Mouse (Mus musculus) spleen, adult 18-20 months (tissue): ENCODE measurements around the gene Abhd4.
"Not testable (repeated sequence)": the region's sequence is repeated elsewhere in the genome, so short reads cannot be mapped to it uniquely, and the experiment has no call there.

Experiments
- DNase-seq, 2 experiments: peaks; one replicate each; pipeline ENCODE4 v3.0.0; 2022; ENCODE audit warnings: mixed read lengths in 2 of 2

Gene Abhd4

DNA sequence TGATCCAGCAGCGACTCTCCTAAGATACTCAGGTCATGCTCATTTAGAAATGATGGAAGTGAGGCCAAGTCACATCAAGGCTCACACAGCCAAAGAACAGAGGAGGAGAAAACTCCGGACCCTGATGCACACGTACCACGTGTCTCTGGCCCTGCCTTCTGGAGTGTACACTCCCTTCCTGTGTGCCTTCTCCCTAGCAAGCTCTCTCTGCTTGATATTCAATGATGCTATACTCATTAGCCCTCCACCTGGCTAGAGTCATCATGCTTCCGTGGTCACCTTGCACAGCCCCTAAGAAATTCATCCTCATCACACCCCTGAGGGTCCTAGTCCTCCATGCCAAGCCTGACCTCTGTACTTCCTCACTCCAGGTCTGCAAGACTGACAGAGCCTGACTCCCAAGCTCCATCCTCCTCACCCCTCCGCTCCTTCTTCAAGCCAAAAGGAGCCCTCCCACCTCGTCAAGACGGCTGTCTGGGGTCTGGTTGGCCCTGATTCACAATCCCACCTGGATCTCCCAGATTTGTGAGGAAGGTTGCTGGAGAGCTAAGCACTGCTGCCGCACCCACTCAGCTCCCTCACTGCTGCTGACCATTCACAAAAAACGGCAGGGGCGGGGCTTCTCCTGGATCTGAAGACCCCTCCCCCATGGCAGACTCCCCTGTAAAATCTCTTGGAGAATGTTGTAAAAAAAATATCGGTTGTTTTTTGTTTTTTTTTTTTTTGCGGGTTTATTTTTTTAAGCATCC is 30.5 kb upstream of the Abhd4 start:
- no peak for DNase-seq

- DNase-seq = no peak
These were observed 29.9 kb upstream of the Abhd4 start for GRCm38 (mm10) chr14:54224064-54224417.

GRCm38 (mm10) chr14:54224484-54225467 is 29.2 kb upstream of the Abhd4 start:
- peak in 1 of 2 experiments; percentile 39 for DNase-seq

- DNase-seq = no peak
These were observed 28.3 kb upstream of the Abhd4 start for GRCm38 (mm10) chr14:54225725-54226124.

DNA sequence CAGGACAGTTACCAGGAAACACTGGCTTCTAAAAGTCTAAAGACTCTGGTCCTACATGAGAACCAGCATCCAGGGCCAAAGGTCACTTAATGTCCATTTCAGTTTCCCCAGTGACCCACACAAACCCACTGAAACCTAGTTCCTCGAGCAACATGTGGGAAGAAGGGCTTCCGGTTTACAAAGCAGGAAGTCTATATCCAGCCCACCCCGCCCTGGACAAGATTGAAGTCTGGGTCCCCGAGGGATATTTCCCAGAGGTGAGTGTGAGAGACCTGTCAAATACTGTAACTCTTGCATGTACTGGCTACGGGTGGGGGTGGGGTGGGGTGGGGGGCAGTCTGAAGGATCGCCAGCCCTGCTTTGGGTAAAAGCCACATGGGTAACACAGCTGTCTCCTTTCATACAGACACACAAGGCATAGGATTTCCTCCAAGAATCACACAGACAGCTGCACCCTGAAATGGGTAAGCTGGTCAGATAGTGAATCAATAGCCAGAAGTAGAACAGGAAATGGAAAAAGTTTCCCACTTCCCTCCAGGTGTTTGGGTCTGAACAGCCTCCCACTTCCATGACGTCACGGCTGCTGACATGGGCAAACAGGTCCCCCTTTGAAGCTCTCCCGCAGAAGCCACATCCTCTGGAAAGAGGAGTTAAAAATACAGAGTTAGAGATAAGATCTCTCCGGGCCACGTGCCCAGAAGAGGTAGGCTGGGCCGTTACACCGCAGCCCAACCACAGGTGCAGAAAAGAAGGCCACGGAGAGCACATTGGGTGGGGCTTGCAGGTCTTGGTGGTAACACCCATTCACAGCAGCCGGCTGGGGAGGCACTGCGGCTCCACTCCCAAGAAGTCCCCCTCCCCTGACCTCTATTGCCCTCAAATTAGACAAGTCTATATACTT is 26.8 kb upstream of the Abhd4 start:
- DNase-seq = peak; percentile 74 to 82

GRCm38 (mm10) chr14:54227911-54228451 is 26.0 kb upstream of the Abhd4 start:
- DNase-seq = peak; percentile 74 to 84

GRCm38 (mm10) chr14:54228501-54228900 is 25.5 kb upstream of the Abhd4 start:
- DNase-seq = no peak

DNA sequence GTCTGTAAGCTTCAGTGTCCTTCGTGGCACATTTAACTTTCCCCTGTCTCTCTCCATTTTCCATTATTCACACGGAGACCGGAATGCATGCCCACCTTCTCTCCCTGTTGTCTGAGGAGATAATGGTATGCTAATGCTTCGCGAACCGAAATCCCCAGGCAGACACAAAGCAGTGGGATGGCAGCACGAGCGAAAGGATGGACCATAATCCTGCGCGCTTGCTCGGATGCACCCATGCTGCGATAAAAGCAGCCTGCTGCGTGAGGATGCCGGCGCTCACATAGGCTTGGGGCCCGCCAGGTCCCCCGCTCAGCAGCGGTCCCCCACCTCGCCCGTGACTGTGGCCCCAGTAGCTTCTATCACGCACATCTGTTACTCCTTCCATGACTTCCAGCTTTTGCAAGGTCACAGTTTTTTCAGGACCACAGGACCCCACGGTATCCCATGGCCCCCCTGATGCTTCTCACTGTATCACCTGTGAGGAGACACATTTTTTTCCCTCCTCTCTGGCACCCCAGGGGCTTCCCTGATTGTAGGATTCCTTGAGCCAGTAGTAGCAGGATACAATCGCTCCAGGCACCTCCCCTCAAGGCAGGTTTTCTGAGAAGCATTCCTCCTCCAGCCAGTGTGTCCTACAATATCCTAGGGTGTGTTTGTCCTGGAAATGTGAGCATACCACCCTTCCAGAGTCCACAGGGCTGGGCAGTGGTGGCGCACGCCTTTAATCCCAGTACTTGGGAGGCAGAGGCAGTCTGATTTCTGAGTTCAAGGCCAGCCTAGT is 24.9 kb upstream of the Abhd4 start:
- no peak for DNase-seq

GRCm38 (mm10) chr14:54229849-54230248 is 24.1 kb upstream of the Abhd4 start:
- DNase-seq = not testable (repeated sequence)

DNA sequence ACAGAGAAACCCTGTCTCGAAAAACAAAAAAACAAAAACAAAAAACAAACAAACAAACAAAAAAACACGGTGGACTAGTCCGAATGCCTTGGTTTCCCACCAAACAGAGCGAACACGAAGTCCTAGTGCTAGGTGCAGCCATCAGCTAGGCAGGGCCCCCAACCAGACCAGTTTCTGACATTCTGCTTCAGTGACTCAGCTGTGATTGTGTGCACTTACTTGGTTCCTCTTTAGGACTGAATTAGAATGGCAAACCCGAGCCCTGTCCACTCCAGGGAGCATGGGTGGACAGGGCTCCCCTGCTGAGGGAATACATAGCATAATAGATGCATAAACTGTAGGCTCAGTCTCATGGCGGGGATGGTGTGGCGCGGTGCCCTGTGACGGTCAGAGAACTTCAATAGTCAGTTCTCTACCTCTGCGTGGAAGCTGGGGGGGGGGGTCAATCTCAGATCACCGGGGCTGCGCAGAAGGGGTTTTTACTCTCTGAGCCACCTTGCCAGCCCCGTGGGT is 23.3 kb upstream of the Abhd4 start:
- DNase-seq = peak; percentile 56 to 63

DNA sequence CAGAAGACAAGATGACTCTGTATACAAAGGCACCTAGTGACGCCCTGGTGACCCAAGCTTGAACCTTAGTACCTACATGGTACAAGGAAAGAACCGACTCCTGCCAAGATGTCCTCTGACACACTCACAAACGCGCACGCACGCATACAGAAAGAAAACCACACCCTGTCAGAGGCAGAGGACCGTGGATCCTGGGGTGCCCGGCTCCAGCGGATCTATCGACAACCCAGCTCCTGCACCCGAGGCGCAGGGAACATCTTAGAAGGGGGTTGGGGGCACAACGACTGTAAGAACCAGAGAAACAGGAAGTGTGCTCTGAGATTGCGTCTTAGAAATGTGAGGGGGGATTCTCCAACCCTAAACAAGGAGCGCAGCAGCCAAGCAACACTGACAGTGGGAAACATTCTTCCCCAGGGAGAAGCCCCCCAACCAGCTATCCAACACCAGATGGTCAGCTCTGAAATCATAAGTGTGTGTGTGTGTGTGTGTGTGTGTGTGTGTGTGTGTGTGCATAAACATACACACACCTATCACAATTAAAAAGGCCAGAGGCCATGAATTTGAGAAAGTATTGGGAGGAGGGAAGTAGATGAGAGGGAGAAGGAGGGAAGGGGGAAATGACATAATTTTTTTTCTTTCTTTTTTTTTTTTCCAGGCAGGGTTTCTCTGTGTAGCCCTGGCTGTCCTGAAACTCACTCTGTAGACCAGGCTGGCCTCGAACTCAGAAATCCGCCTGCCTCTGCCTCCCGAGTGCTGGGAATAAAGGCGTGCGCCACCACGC is 22.6 kb upstream of the Abhd4 start:
- peak in 1 of 2 experiments; percentile 63 for DNase-seq

GRCm38 (mm10) chr14:54232143-54232542 is 21.8 kb upstream of the Abhd4 start:
- DNase-seq = no peak

DNA sequence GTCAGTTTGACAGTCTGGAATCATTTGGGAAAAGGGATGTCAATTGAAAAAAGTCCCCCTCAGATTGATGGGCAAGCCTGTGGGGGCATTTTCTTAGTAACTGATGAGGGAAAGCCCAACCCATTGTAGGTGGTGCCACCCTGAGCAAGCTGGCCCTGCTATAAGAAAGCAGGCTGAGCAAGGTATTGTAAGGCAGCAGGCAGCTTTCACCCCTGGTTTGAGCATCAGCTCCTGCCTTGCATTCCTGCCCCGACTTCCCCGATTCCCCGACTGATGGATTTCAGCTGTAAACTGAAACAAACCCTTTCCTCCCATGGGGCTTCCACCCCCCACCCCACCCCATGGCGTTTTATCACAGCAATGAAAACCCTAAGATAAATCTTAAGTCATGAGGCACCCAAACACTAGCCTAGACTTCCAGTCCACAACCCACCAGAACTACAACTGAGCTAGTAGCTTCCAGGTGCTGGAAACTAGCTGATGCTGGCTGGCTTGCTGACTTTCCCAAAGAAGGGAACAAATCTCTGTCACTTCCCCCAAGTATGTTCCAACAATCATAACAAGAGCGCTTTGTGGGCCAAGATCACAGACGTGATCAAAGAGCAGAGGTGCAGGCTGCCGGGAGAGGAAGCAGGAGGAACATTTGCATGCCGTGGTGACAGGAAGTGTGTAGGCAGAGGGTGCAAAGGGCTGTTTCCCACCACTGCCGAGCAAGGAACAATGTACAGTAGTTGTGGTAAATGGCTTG is 21.0 kb upstream of the Abhd4 start:
- peak; percentile 66 to 83 for DNase-seq

DNA sequence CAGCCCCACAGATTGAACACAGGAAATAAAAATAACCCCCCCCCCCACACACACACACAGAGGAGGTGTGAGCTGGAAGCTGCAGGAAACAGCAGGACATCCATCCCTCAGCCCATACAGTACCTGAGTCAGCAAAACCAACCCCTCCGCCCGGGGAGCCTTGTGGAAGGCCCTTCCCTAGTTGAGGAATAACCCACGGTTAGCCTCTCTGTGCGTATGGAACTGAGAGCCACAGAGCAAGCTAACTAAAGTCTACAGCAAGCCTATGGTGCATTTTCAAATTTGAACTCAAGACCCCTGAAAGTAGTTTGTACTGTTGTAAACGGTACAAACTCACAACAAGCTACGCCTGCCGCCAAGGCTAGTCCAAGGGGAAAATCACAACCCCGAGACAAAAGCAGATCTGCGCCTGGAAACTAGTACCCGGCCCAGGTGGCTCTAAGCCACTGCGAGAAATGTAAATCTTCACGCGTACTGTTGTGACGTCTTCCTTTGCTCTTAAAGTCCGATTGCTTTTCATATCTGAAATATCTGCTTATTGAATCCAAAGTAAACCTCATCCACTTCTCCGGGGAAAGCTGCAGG is 20.3 kb upstream of the Abhd4 start:
- DNase-seq = peak in 1 of 2 experiments; percentile 55

GRCm38 (mm10) chr14:54234231-54235040 is 19.6 kb upstream of the Abhd4 start:
- DNase-seq = no peak

DNA sequence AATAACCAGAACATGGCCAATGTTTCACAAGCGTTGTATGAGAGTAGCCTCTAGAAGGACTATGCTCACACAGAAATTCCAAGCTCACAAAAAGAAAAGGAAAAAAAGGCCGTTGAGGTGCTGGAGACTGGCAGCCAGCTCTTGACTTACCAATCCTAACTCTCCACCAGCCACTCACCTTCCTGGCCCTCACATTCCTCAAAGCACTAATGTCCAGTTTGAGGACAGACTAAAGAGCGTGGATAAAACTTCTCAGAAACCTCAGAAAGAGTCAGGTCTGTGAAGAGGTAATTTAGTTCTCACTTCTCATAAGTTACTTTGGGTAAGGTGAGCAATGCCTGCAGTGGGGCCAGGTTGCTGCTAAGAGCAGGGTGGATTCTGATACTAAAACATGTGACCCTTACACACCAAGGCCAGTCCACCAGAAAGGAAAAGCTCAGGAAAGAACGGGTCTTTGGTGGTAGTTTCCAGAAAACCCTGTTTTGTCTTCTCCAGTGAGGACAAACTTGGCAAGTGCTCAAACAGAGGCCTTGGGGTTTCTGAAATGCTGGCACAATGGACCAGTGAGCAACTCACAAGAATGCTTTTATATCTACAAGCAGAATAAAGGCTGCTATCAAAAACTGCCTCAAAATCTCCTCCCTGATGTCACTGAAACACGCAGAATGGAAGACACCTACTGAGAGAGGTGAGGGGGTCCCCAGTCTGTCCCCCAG is 18.0 kb upstream of the Abhd4 start:
- DNase-seq = no peak

DNA sequence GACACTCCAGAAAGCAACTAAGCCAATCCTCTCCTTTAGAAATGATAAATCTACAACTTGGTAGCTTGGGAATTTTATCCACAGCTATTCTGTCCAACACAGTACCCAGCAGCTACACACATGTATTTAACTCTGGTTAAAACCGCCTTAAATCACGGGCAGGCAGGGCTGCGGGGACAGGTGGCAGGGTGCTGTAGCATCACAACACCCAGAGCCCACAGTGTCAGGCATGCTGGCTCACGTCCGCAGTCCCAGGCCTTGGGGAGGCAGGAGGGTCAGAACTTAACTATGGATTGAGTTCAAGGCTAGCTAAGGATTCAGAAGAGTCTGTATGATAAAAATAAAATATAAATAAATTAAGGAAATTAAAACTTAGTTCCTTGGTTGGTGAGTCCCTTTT is 17.1 kb upstream of the Abhd4 start:
- DNase-seq = no peak
